Mouse (Mus musculus) lung, adult 2 months (tissue): ENCODE measurements around the gene Kmt2b.

Experiments used
- CTCF ChIP-seq: fragments of 200-500 bp; IDR thresholded peaks from 2 replicates; pipeline ENCODE4 v1.5.1; 2011; ENCODE audit warnings: mild to moderate bottlenecking, low read length, control low read depth; ENCODE audit not compliant: insufficient read depth
- POLR2A ChIP-seq: fragments of 200-500 bp; IDR thresholded peaks from 2 replicates; pipeline ENCODE4 v1.6.1; 2011; ENCODE audit warnings: low read depth, mild to moderate bottlenecking, control low read depth, low read length, borderline replicate concordance; ENCODE audit errors: extremely low read depth

DNA sequence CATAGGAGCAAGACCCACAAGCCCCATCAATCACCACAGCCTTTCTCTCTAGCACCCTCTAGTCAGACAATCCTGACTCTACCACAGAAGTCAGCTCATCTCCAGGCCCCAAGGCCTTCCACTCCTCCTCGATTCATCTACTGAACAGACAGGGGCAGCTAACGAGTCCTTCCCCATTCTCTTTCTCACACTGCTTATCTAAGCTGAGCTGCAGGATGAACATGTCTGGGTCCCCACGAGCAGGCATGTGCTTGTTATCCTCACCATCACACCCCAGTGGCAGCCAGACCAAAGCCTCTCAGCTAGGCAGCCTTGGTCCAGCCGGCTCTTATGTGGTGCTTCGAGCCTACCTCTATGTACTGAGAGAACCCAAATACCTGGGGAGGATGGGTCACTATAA is 16.1 kb downstream of the Kmt2b start:
- TF ChIP-seq POLR2A (no peak), CTCF (no peak)
